Mouse (Mus musculus) brain, embryonic 14.5 days (tissue): ENCODE results near the gene Pak3.

Experiments
- CTCF ChIP-seq: fragments of 200-500 bp; IDR thresholded peaks from 2 replicates; pipeline ENCODE4 v1.5.1; 2012; ENCODE audit warnings: inconsistent platforms, mild to moderate bottlenecking, moderate library complexity, borderline replicate concordance; ENCODE audit not compliant: insufficient read depth, insufficient read length; ENCODE audit errors: extremely low read depth
- POLR2A ChIP-seq: fragments of 200-500 bp; IDR thresholded peaks from 2 replicates; pipeline ENCODE4 v1.6.1; 2012; ENCODE audit warnings: mild to moderate bottlenecking, inconsistent platforms, borderline replicate concordance; ENCODE audit not compliant: poor library complexity, insufficient read depth, insufficient read length, severe bottlenecking; ENCODE audit errors: extremely low read depth

GRCm38 (mm10) chrX:143518168-143518901 lies at the start of gene Pak3:
- TF ChIP-seq POLR2A = peak; percentile 26; the same call in 1 of the 2 replicates
- no peak for TF ChIP-seq CTCF
